Mouse (Mus musculus): ENCODE measurements around the gene Tial1. TPM values are rescaled to one million over a fixed set of nuclear protein-coding genes. Genes with fewer than 3 reads are reported as not detected.

Gene Tial1
- total RNA-seq, 2 experiments from 2014 or later, result 52.5 to 54.6 TPM

Small RNA genes lying within 50 kb of the gene (microRNA-seq; reads per million reads assigned to microRNA genes)
- gene Gm24365, result 0 reads per million in 2 experiments

Other genes starting within 250 kb of the Tial1 start
- 10 to 100 TPM; 11.7 to 13.3 TPM for gene Armc5, start 224.4 kb downstream of the Tial1 start, total RNA-seq (2021)
- gene 9130023H24Rik, start 223.7 kb downstream of the Tial1 start, total RNA-seq (2021), result 1 to 10 TPM; 4.5 to 5.4 TPM
- 10 to 100 TPM; 52.1 to 57.0 TPM for gene Tgfb1i1, start 214.9 kb downstream of the Tial1 start, total RNA-seq (2021)
- gene Slc5a2, start 196.1 kb downstream of the Tial1 start, total RNA-seq (2021), result not detected
- gene BC017158, start 163.5 kb downstream of the Tial1 start, total RNA-seq (2021), result 10 to 100 TPM; 10.3 to 10.8 TPM
- gene Rgs10, start 43.0 kb downstream of the Tial1 start, total RNA-seq (2021), result 10 to 100 TPM; 10.7 to 10.9 TPM
- 100 to 1,000 TPM; 157 to 160 TPM for gene Bag3, start 61.9 kb upstream of the Tial1 start, total RNA-seq (2021)
- gene Inpp5f, start 149.6 kb upstream of the Tial1 start, total RNA-seq (2021), result 1 to 10 TPM; 7.7 to 8.0 TPM